In genomic region chr6:122834365-122834764, GRCm38 (mm10) we compare ENCODE assay signal across 9 mouse cellular contexts. TPM values are rescaled to one million over a fixed set of nuclear protein-coding genes. Genes with fewer than 3 reads are reported as not detected.
DNase-seq lines count a peak whose midpoint lies in the region; ATAC-seq and TF ChIP-seq lines count a peak whose summit lies in the region.
"Had no signal": no experiment of that assay in that cellular context is flagged by ENCODE, and none has a peak within 500 bp of the region (broad histone marks: within the 10 kb centered on the region; RNA-seq: fewer than 3 reads in every experiment).

No protein-coding gene starts in this region.

- TF ChIP-seq CTCF in bone marrow macrophage, adult 2 months (IDR thresholded peaks at IDR 0.05; ENCODE audit: low read depth, low read length): peak; percentile 72
- peak; percentile 75; the same call in 1 of the 2 replicates for TF ChIP-seq CTCF in small intestine, adult 2 months (IDR thresholded peaks at IDR 0.05; ENCODE audit: extremely low read depth, insufficient read length, insufficient replicate concordance, low read depth, low read length)

- TF ChIP-seq POLR2A in bone marrow macrophage, adult 2 months (IDR thresholded peaks at IDR 0.05; ENCODE audit: borderline replicate concordance, low read depth, low read length): no peak
- TF ChIP-seq POLR2A in limb, embryonic 14.5 days (IDR thresholded peaks at IDR 0.05; ENCODE audit: borderline replicate concordance, extremely low read depth, insufficient read depth, insufficient read length): no peak
- no peak for TF ChIP-seq POLR2A in small intestine, adult 2 months (IDR thresholded peaks at IDR 0.05; ENCODE audit: low read depth, low read length)

- H3K27ac ChIP-seq in intestine, embryonic 14.5 days (ENCODE audit: low read depth): no peak overlapping the region
- no peak overlapping the region for H3K27ac ChIP-seq in intestine, embryonic 16.5 days (ENCODE audit: low read length)
- no peak overlapping the region for H3K27ac ChIP-seq in bone marrow macrophage, adult 2 months (ENCODE audit: insufficient read depth, low read depth, low read length)
- no peak overlapping the region for H3K27ac ChIP-seq in limb, embryonic 14.5 days (replicated peaks; ENCODE audit: low read depth, low read length)
- H3K27ac ChIP-seq in small intestine, adult 2 months (ENCODE audit: insufficient read depth, low read depth, low read length): no peak overlapping the region
- H3K27ac ChIP-seq in midbrain, embryonic 10.5 days (replicated peaks): no peak overlapping the region
- H3K27ac ChIP-seq: embryonic facial prominence, embryonic 13.5 days had no signal

- DNase-seq in intestine, embryonic 14.5 days (ENCODE audit: low spot score): peak; percentile 55
- peak; percentile 72 for DNase-seq in ES-CJ7 (ENCODE audit: low read depth, low spot score)
- peak; percentile 28 for DNase-seq in limb, embryonic 14.5 days (ENCODE audit: low spot score)
- DNase-seq in midbrain, embryonic 10.5 days (ENCODE audit: low spot score): no peak
- DNase-seq in testis, postnatal 14 days (ENCODE audit: low spot score): no peak

- no peak overlapping the region for H3K4me3 ChIP-seq in intestine, embryonic 14.5 days (ENCODE audit: low read depth, low read length)
- no peak overlapping the region for H3K4me3 ChIP-seq in intestine, embryonic 16.5 days (ENCODE audit: low read length)
- H3K4me3 ChIP-seq in bone marrow macrophage, adult 2 months (ENCODE audit: insufficient read depth, low read length): no peak overlapping the region
- no peak overlapping the region for H3K4me3 ChIP-seq in limb, embryonic 14.5 days (replicated peaks; ENCODE audit: low read length)
- no peak overlapping the region for H3K4me3 ChIP-seq in small intestine, adult 2 months (ENCODE audit: low read depth, low read length)
- no peak overlapping the region for H3K4me3 ChIP-seq in midbrain, embryonic 10.5 days
- H3K4me3 ChIP-seq: embryonic facial prominence, embryonic 13.5 days had no signal

- no peak overlapping the region for H3K9ac ChIP-seq in intestine, embryonic 14.5 days (ENCODE audit: low read length)
- no peak overlapping the region for H3K9ac ChIP-seq in intestine, embryonic 16.5 days (ENCODE audit: low read depth, low read length)
- no peak overlapping the region for H3K9ac ChIP-seq in limb, embryonic 14.5 days (ENCODE audit: low read depth, low read length, severe bottlenecking)
- H3K9ac ChIP-seq: embryonic facial prominence, embryonic 13.5 days had no signal

- no peak for ATAC-seq in intestine, embryonic 14.5 days (replicated peaks; ENCODE audit: low FRiP score, low TSS enrichment, low read depth)
- ATAC-seq in intestine, embryonic 16.5 days: no peak
- no peak for ATAC-seq in limb, embryonic 14.5 days (ENCODE audit: low FRiP score, low read depth)

- H3K27me3 ChIP-seq in intestine, embryonic 14.5 days (replicated peaks; ENCODE audit: control insufficient read depth, insufficient read depth, low read length): no peaks in the 10 kb centered on the region
- H3K27me3 ChIP-seq in intestine, embryonic 16.5 days (replicated peaks; ENCODE audit: control insufficient read depth, insufficient read depth, low read length): no peaks in the 10 kb centered on the region
- H3K27me3 ChIP-seq in limb, embryonic 14.5 days (ENCODE audit: control insufficient read depth, insufficient read depth, low read length): no peaks in the 10 kb centered on the region
- no peaks in the 10 kb centered on the region for H3K27me3 ChIP-seq in small intestine, adult 2 months (ENCODE audit: control insufficient read depth, insufficient read depth, low read length)
- no peaks in the 10 kb centered on the region for H3K27me3 ChIP-seq in midbrain, embryonic 10.5 days (ENCODE audit: low read depth, poor library complexity, severe bottlenecking)
- H3K27me3 ChIP-seq: embryonic facial prominence, embryonic 13.5 days had no signal

- peaks cover 7% of the 10 kb centered on the region; the same call in 1 of the 2 replicates for H3K9me3 ChIP-seq in intestine, embryonic 14.5 days (ENCODE audit: control insufficient read depth, low read length)
- H3K9me3 ChIP-seq in intestine, embryonic 16.5 days (ENCODE audit: control insufficient read depth, low read length): no peaks in the 10 kb centered on the region
- no peaks in the 10 kb centered on the region for H3K9me3 ChIP-seq in limb, embryonic 14.5 days (ENCODE audit: control insufficient read depth, low read length)
- H3K9me3 ChIP-seq in midbrain, embryonic 10.5 days (replicated peaks): no peaks in the 10 kb centered on the region; the same call in 1 of the 2 replicates
- H3K9me3 ChIP-seq: embryonic facial prominence, embryonic 13.5 days had no signal

- H3K36me3 ChIP-seq in intestine, embryonic 14.5 days (ENCODE audit: control insufficient read depth, insufficient read depth, low read length): peaks cover 85% of the 10 kb centered on the region
- H3K36me3 ChIP-seq in intestine, embryonic 16.5 days (ENCODE audit: control insufficient read depth, insufficient read depth, low read length): peaks cover 30% of the 10 kb centered on the region
- peaks cover 85% of the 10 kb centered on the region for H3K36me3 ChIP-seq in limb, embryonic 14.5 days (ENCODE audit: control insufficient read depth, insufficient read depth, low read length)
- H3K36me3 ChIP-seq in small intestine, adult 2 months (ENCODE audit: control insufficient read depth, insufficient read depth, low read length): peaks cover 63% of the 10 kb centered on the region
- peaks cover 59% of the 10 kb centered on the region for H3K36me3 ChIP-seq in midbrain, embryonic 10.5 days

- 78% methylated on average over 4 of the region's 4 CpGs for WGBS in intestine, embryonic 14.5 days
- 64% methylated on average over 4 of the region's 4 CpGs for WGBS in intestine, embryonic 16.5 days
- 67% methylated on average over 4 of the region's 4 CpGs for WGBS in limb, embryonic 14.5 days
- WGBS in small intestine, adult 2 months: 74% methylated on average over 4 of the region's 4 CpGs
- WGBS in midbrain, embryonic 10.5 days: 58% methylated on average over 4 of the region's 4 CpGs

- no peaks in the 10 kb centered on the region for H3K4me1 ChIP-seq in intestine, embryonic 14.5 days (replicated peaks; ENCODE audit: control insufficient read depth, insufficient read depth, low read length)
- H3K4me1 ChIP-seq in intestine, embryonic 16.5 days (ENCODE audit: control insufficient read depth, insufficient read depth, low read length): no peaks in the 10 kb centered on the region
- peaks cover 5% of the 10 kb centered on the region for H3K4me1 ChIP-seq in bone marrow macrophage, adult 2 months (ENCODE audit: control insufficient read depth, insufficient read depth, low read length)
- no peaks in the 10 kb centered on the region for H3K4me1 ChIP-seq in limb, embryonic 14.5 days (ENCODE audit: control insufficient read depth, insufficient read depth, low read length)
- no peaks in the 10 kb centered on the region for H3K4me1 ChIP-seq in small intestine, adult 2 months (ENCODE audit: control insufficient read depth, insufficient read depth, insufficient read length, low read length)
- H3K4me1 ChIP-seq in midbrain, embryonic 10.5 days: no peaks in the 10 kb centered on the region
- H3K4me1 ChIP-seq: embryonic facial prominence, embryonic 13.5 days had no signal

- no peak overlapping the region for H3K4me2 ChIP-seq in intestine, embryonic 14.5 days (ENCODE audit: low read length)
- H3K4me2 ChIP-seq in intestine, embryonic 16.5 days (ENCODE audit: low read depth, low read length): no peak overlapping the region
- no peak overlapping the region for H3K4me2 ChIP-seq in limb, embryonic 14.5 days (replicated peaks; ENCODE audit: low read depth, low read length, severe bottlenecking)
- H3K4me2 ChIP-seq: embryonic facial prominence, embryonic 13.5 days had no signal

RNA-seq across cellular contexts. Expression of gene Foxj2, which starts 14.7 kb away (rescaled TPM):
- polyA plus RNA-seq in intestine, embryonic 14.5 days (2014; fragmentation: Nextera tagmentation; extraction: Ambion mirVana): 6.4 and 6.9 TPM in 2 replicates
- 3.3 and 3.4 TPM in 2 replicates for polyA plus RNA-seq in intestine, embryonic 16.5 days (2015; fragmentation: Nextera tagmentation; extraction: Ambion mirVana)
- polyA plus RNA-seq in bone marrow macrophage, adult 2 months (2012; ENCODE audit: insufficient read depth, insufficient read length, missing spikeins): 30.3 and 34.4 TPM in 2 replicates
- polyA plus RNA-seq in limb, embryonic 14.5 days (2012; rRNA removed): 13.4 and 15.1 TPM in 2 replicates
- polyA plus RNA-seq in limb, embryonic 14.5 days (2014; fragmentation: Nextera tagmentation; extraction: Ambion mirVana): 9.3 and 11.8 TPM in 2 replicates
- polyA plus RNA-seq in small intestine, adult 2 months (2012; rRNA removed): 5.9 and 12.3 TPM in 2 replicates
- polyA plus RNA-seq in midbrain, embryonic 10.5 days (2016; fragmentation: Nextera tagmentation; extraction: Ambion mirVana): 2.0 and 2.4 TPM in 2 replicates

RNA-seq across cellular contexts. Expression of gene C3ar1, which starts 21.6 kb away (rescaled TPM):
- 1.8 and 1.9 TPM in 2 replicates for polyA plus RNA-seq in intestine, embryonic 14.5 days (2014; fragmentation: Nextera tagmentation; extraction: Ambion mirVana)
- polyA plus RNA-seq in intestine, embryonic 16.5 days (2015; fragmentation: Nextera tagmentation; extraction: Ambion mirVana): 2.1 TPM in 2 replicates
- 718 and 808 TPM in 2 replicates for polyA plus RNA-seq in bone marrow macrophage, adult 2 months (2012; ENCODE audit: insufficient read depth, insufficient read length, missing spikeins)
- 4.1 and 5.0 TPM in 2 replicates for polyA plus RNA-seq in limb, embryonic 14.5 days (2012; rRNA removed)
- 4.7 and 5.0 TPM in 2 replicates for polyA plus RNA-seq in limb, embryonic 14.5 days (2014; fragmentation: Nextera tagmentation; extraction: Ambion mirVana)
- 1.2 and 1.8 TPM in 2 replicates for polyA plus RNA-seq in small intestine, adult 2 months (2012; rRNA removed)
- 1.4 and 1.9 TPM in 2 replicates for polyA plus RNA-seq in midbrain, embryonic 10.5 days (2016; fragmentation: Nextera tagmentation; extraction: Ambion mirVana)

RNA-seq across cellular contexts. Expression of gene Slc2a3, which starts 32.9 kb away (rescaled TPM):
- polyA plus RNA-seq in intestine, embryonic 14.5 days (2014; fragmentation: Nextera tagmentation; extraction: Ambion mirVana): 17.6 and 21.5 TPM in 2 replicates
- polyA plus RNA-seq in intestine, embryonic 16.5 days (2015; fragmentation: Nextera tagmentation; extraction: Ambion mirVana): 8.9 and 9.5 TPM in 2 replicates
- 5.8 and 6.4 TPM in 2 replicates for polyA plus RNA-seq in bone marrow macrophage, adult 2 months (2012; ENCODE audit: insufficient read depth, insufficient read length, missing spikeins)
- polyA plus RNA-seq in limb, embryonic 14.5 days (2012; rRNA removed): 46.5 and 48.2 TPM in 2 replicates
- 71.6 and 78.8 TPM in 2 replicates for polyA plus RNA-seq in limb, embryonic 14.5 days (2014; fragmentation: Nextera tagmentation; extraction: Ambion mirVana)
- polyA plus RNA-seq in small intestine, adult 2 months (2012; rRNA removed): 1.0 and 1.3 TPM in 2 replicates
- 42.0 and 63.0 TPM in 2 replicates for polyA plus RNA-seq in midbrain, embryonic 10.5 days (2016; fragmentation: Nextera tagmentation; extraction: Ambion mirVana)

RNA-seq across cellular contexts. Expression of gene Necap1, which starts 39.9 kb away (rescaled TPM):
- polyA plus RNA-seq in intestine, embryonic 14.5 days (2014; fragmentation: Nextera tagmentation; extraction: Ambion mirVana): 50.2 and 55.1 TPM in 2 replicates
- 60.6 and 60.8 TPM in 2 replicates for polyA plus RNA-seq in intestine, embryonic 16.5 days (2015; fragmentation: Nextera tagmentation; extraction: Ambion mirVana)
- 61.2 and 67.3 TPM in 2 replicates for polyA plus RNA-seq in bone marrow macrophage, adult 2 months (2012; ENCODE audit: insufficient read depth, insufficient read length, missing spikeins)
- 49.3 and 54.9 TPM in 2 replicates for polyA plus RNA-seq in limb, embryonic 14.5 days (2012; rRNA removed)
- polyA plus RNA-seq in limb, embryonic 14.5 days (2014; fragmentation: Nextera tagmentation; extraction: Ambion mirVana): 58.3 and 58.9 TPM in 2 replicates
- 5.1 and 8.6 TPM in 2 replicates for polyA plus RNA-seq in small intestine, adult 2 months (2012; rRNA removed)
- polyA plus RNA-seq in midbrain, embryonic 10.5 days (2016; fragmentation: Nextera tagmentation; extraction: Ambion mirVana): 57.2 and 63.6 TPM in 2 replicates

Comparison
In these comparisons a context has a peak if more than half of its experiments do, and no peak if none do; other contexts are left out.
1. DNase-seq: peak in intestine, embryonic 14.5 days (single experiment), ES-CJ7 (single experiment) and limb, embryonic 14.5 days (single experiment); none in midbrain, embryonic 10.5 days (single experiment) and testis, postnatal 14 days (single experiment).
2. RNA of gene C3ar1, which starts 21.6 kb away (polyA plus RNA-seq): 718 to 808 TPM in bone marrow macrophage, adult 2 months; 4.1 to 5.0 TPM in limb, embryonic 14.5 days, 2.1 TPM in intestine, embryonic 16.5 days, 1.8 to 1.9 TPM in intestine, embryonic 14.5 days, 1.2 to 1.8 TPM in small intestine, adult 2 months and 1.4 to 1.9 TPM in midbrain, embryonic 10.5 days; every median in the first group is over 100 times any median in the second.